Mouse (Mus musculus): ENCODE data around the gene Igfbp2. TPM values are rescaled to one million over a fixed set of nuclear protein-coding genes. Genes with fewer than 3 reads are reported as not detected.

Gene Igfbp2
- total RNA-seq, 2 experiments from 2014 or later = 1.1 to 1.3 TPM

- intact Hi-C loops (cut with DNase I) = no loop called here
- no peak for DNase-seq
These were observed 24.7 kb downstream of the Igfbp2 start for GRCm38 (mm10) chr1:72849037-72849436.

GRCm38 (mm10) chr1:72853759-72854158 lies 29.5 kb downstream of the Igfbp2 start:
- intact Hi-C loops (cut with DNase I) = loop anchor here (2.0 kb wide), 1 partner anchor 541 kb away; no protein-coding TSS in a partner anchor
- no peak for DNase-seq

- intact Hi-C loops (cut with DNase I) = loop anchor here (1.0 to 2.0 kb wide), 2 partner anchors 137 to 542 kb away; no protein-coding TSS in a partner anchor
- DNase-seq = peak in 1 of 2 experiments; percentile 63
These were observed 30.3 kb downstream of the Igfbp2 start for GRCm38 (mm10) chr1:72854337-72855237.

GRCm38 (mm10) chr1:72855729-72856128 lies 31.4 kb downstream of the Igfbp2 start:
- intact Hi-C loops (cut with DNase I) = loop anchor here (1.0 to 2.0 kb wide), 2 partner anchors 138 to 543 kb away; no protein-coding TSS in a partner anchor

GRCm38 (mm10) chr1:72856209-72856909 lies 32.1 kb downstream of the Igfbp2 start:
- intact Hi-C loops (cut with DNase I) = no loop called here
- no peak for DNase-seq

More at GRCm38 (mm10) chr1:72855729-72856128, 31.4 kb downstream of the Igfbp2 start:
- no peak for DNase-seq

- no peak for DNase-seq
- intact Hi-C loops (cut with DNase I) = no loop called here
These were observed 32.8 kb downstream of the Igfbp2 start for GRCm38 (mm10) chr1:72857142-72857541.

- no peak for DNase-seq
- intact Hi-C loops (cut with DNase I) = no loop called here
These were observed 33.3 kb downstream of the Igfbp2 start for GRCm38 (mm10) chr1:72857631-72858030.

GRCm38 (mm10) chr1:72858286-72858685 lies 34.0 kb downstream of the Igfbp2 start:
- intact Hi-C loops (cut with DNase I) = no loop called here

GRCm38 (mm10) chr1:72858874-72859273 lies 34.6 kb downstream of the Igfbp2 start:
- intact Hi-C loops (cut with DNase I) = no loop called here
- DNase-seq = no peak

More at GRCm38 (mm10) chr1:72858286-72858685, 34.0 kb downstream of the Igfbp2 start:
- no peak for DNase-seq

- DNase-seq = no peak
- intact Hi-C loops (cut with DNase I) = no loop called here
These were observed 35.7 kb downstream of the Igfbp2 start for GRCm38 (mm10) chr1:72859963-72860362.

GRCm38 (mm10) chr1:72860502-72860901 lies 36.2 kb downstream of the Igfbp2 start:
- no peak for DNase-seq
- intact Hi-C loops (cut with DNase I) = no loop called here

- DNase-seq = no peak
- intact Hi-C loops (cut with DNase I) = no loop called here
These were observed 37.4 kb downstream of the Igfbp2 start for GRCm38 (mm10) chr1:72861702-72862101.

GRCm38 (mm10) chr1:72862248-72862647 lies 37.9 kb downstream of the Igfbp2 start:
- DNase-seq = no peak
- intact Hi-C loops (cut with DNase I) = no loop called here

GRCm38 (mm10) chr1:72863692-72864091 lies 39.4 kb downstream of the Igfbp2 start:
- intact Hi-C loops (cut with DNase I) = loop anchor here (2.0 kb wide), 1 partner anchor 755 kb away; no protein-coding TSS in a partner anchor

GRCm38 (mm10) chr1:72864272-72864671 lies 40.0 kb downstream of the Igfbp2 start:
- no peak for DNase-seq
- intact Hi-C loops (cut with DNase I) = loop anchor here (2.0 kb wide), 1 partner anchor 755 kb away; no protein-coding TSS in a partner anchor

More at GRCm38 (mm10) chr1:72863692-72864091, 39.4 kb downstream of the Igfbp2 start:
- no peak for DNase-seq

GRCm38 (mm10) chr1:72865900-72866299 lies 41.6 kb downstream of the Igfbp2 start:
- intact Hi-C loops (cut with DNase I) = loop anchor here (1.0 to 5.0 kb wide), 4 partner anchors 409 to 959 kb away; no protein-coding TSS in a partner anchor
- DNase-seq = peak; percentile 80 to 83

- no peak for DNase-seq
- intact Hi-C loops (cut with DNase I) = loop anchor here (1.0 to 5.0 kb wide), 3 partner anchors 408 to 959 kb away; no protein-coding TSS in a partner anchor
These were observed 42.1 kb downstream of the Igfbp2 start for GRCm38 (mm10) chr1:72866417-72866816.

- intact Hi-C loops (cut with DNase I) = loop anchor here (2.0 to 5.0 kb wide), 2 partner anchors 407 to 870 kb away; no protein-coding TSS in a partner anchor
- no peak for DNase-seq
These were observed 43.0 kb downstream of the Igfbp2 start for GRCm38 (mm10) chr1:72867346-72867745.

- no peak for DNase-seq
- intact Hi-C loops (cut with DNase I) = loop anchor here (5.0 kb wide), 1 partner anchor 869 kb away; no protein-coding TSS in a partner anchor
These were observed 44.3 kb downstream of the Igfbp2 start for GRCm38 (mm10) chr1:72868429-72869215.

- intact Hi-C loops (cut with DNase I) = loop anchor here (5.0 kb wide), 1 partner anchor 868 kb away; no protein-coding TSS in a partner anchor
- no peak for DNase-seq
These were observed 45.0 kb downstream of the Igfbp2 start for GRCm38 (mm10) chr1:72869275-72869674.

Measured in heart, postnatal 14 days (tissue).